Mouse (Mus musculus): ENCODE data around the gene Etl4. TPM values are rescaled to one million over a fixed set of nuclear protein-coding genes. Genes with fewer than 3 reads are reported as not detected.

Etl4 gene
- polyA plus RNA-seq, 1 experiment, result 7.4 TPM

DNA sequence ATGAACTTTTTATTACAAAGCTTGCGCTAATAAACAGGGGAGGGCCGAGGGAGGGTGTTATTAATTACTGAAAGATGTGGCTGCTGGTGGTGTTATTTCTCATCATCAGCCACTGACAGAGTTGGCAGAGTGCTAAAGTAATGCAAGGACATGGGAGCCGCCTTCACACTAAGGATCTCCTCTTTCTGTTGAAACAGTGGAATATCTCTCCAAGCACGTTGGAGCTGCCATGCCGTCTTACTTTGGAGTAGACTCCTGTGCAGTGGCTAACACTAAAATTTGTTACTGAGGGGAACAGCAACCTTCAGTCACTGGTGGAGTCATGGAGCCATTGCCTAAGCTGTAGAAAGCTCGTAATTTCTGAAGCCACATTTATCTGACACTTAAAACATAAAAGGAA lies 694.0 kb downstream of the Etl4 start:
- H3K27me3 ChIP-seq (ENCODE audit: control insufficient read depth, insufficient read depth, insufficient read length), result no peaks in the 10 kb centered on the region
- TF ChIP-seq CEBPB (IDR thresholded peaks at IDR 0.05; ENCODE audit: insufficient read depth, poor library complexity, severe bottlenecking), result no peak
- no peak for TF ChIP-seq POLR2A (IDR thresholded peaks at IDR 0.05; ENCODE audit: insufficient read length, low read depth)
- no peak for TF ChIP-seq MAX (IDR thresholded peaks at IDR 0.05; ENCODE audit: low read depth)
- no peak for TF ChIP-seq POLR2AphosphoS2 (IDR thresholded peaks at IDR 0.05; ENCODE audit: insufficient read length, low read depth)
- TF ChIP-seq MYOG (IDR thresholded peaks at IDR 0.05; ENCODE audit: control insufficient read depth in 1 of 3, insufficient read depth in 1 of 3, insufficient read length in 2 of 3, low read depth in 2 of 3), result no peak
- no peak for TF ChIP-seq TCF3 (IDR thresholded peaks at IDR 0.05; ENCODE audit: insufficient read length, low read depth)
- no peak for TF ChIP-seq REST (IDR thresholded peaks at IDR 0.05; ENCODE audit: insufficient read depth, insufficient read length)
- no peak for TF ChIP-seq E2F4 (IDR thresholded peaks at IDR 0.05; ENCODE audit: insufficient read depth)
- TF ChIP-seq SRF (IDR thresholded peaks at IDR 0.05; ENCODE audit: control insufficient read depth, insufficient read length, low read depth), result no peak
- TF ChIP-seq TCF12 (IDR thresholded peaks at IDR 0.05; ENCODE audit: insufficient read depth, poor library complexity, severe bottlenecking), result no peak
- TF ChIP-seq MYOD1 (IDR thresholded peaks at IDR 0.05; ENCODE audit: control insufficient read depth in 1 of 3, insufficient read length in 2 of 3, low read depth in 2 of 3), result no peak
- no peak for TF ChIP-seq USF1 (IDR thresholded peaks at IDR 0.05; ENCODE audit: low read depth)
- H3K4me2 ChIP-seq (ENCODE audit: low read depth), result no peak overlapping the region
- no peaks in the 10 kb centered on the region for H3K36me3 ChIP-seq (ENCODE audit: control insufficient read depth, insufficient read depth)
- H3K79me2 ChIP-seq (ENCODE audit: control insufficient read depth, insufficient read depth), result no peaks in the 10 kb centered on the region
- no peak overlapping the region for H3ac ChIP-seq (ENCODE audit: control insufficient read depth, insufficient read length)
- no peak overlapping the region for H3K4me3 ChIP-seq

DNA sequence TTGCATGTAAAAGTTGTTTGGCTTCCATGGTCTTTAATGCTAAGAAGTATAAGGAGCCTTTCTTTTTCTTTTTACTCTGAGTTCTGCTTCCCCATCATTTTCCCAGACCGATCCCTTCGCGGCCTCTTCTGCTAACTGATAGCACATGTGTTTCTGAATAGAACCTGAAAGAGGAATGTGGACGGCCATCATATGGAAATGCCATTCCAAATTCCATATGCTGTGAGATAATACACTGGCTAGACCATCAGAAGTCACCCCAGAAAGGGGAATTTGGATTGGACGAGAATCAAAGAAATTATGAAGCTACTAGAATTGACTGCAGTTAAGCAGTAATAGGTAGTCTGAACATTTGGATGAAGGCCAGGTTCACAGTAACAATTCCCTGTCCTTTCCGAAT lies 694.4 kb downstream of the Etl4 start:
- TF ChIP-seq MAX (IDR thresholded peaks at IDR 0.05; ENCODE audit: low read depth) (no peak), CEBPB (IDR thresholded peaks at IDR 0.05; ENCODE audit: insufficient read depth, poor library complexity, severe bottlenecking) (no peak), POLR2AphosphoS2 (IDR thresholded peaks at IDR 0.05; ENCODE audit: insufficient read length, low read depth) (no peak), MYOD1 (IDR thresholded peaks at IDR 0.05; ENCODE audit: control insufficient read depth in 1 of 3, insufficient read length in 2 of 3, low read depth in 2 of 3) (no peak), USF1 (IDR thresholded peaks at IDR 0.05; ENCODE audit: low read depth) (no peak), POLR2A (IDR thresholded peaks at IDR 0.05; ENCODE audit: insufficient read length, low read depth) (no peak), TCF12 (IDR thresholded peaks at IDR 0.05; ENCODE audit: insufficient read depth, poor library complexity, severe bottlenecking) (no peak), REST (IDR thresholded peaks at IDR 0.05; ENCODE audit: insufficient read depth, insufficient read length) (no peak), E2F4 (IDR thresholded peaks at IDR 0.05; ENCODE audit: insufficient read depth) (no peak), SRF (IDR thresholded peaks at IDR 0.05; ENCODE audit: control insufficient read depth, insufficient read length, low read depth) (no peak), MYOG (IDR thresholded peaks at IDR 0.05; ENCODE audit: control insufficient read depth in 1 of 3, insufficient read depth in 1 of 3, insufficient read length in 2 of 3, low read depth in 2 of 3) (no peak), TCF3 (IDR thresholded peaks at IDR 0.05; ENCODE audit: insufficient read length, low read depth) (no peak)
- Histone ChIP-seq H3K79me2 (ENCODE audit: control insufficient read depth, insufficient read depth) (no peaks in the 10 kb centered on the region), H3K27me3 (ENCODE audit: control insufficient read depth, insufficient read depth, insufficient read length) (no peaks in the 10 kb centered on the region), H3K4me3 (no peak overlapping the region), H3K36me3 (ENCODE audit: control insufficient read depth, insufficient read depth) (no peaks in the 10 kb centered on the region), H3ac (ENCODE audit: control insufficient read depth, insufficient read length) (no peak overlapping the region), H3K4me2 (ENCODE audit: low read depth) (no peak overlapping the region)

DNA sequence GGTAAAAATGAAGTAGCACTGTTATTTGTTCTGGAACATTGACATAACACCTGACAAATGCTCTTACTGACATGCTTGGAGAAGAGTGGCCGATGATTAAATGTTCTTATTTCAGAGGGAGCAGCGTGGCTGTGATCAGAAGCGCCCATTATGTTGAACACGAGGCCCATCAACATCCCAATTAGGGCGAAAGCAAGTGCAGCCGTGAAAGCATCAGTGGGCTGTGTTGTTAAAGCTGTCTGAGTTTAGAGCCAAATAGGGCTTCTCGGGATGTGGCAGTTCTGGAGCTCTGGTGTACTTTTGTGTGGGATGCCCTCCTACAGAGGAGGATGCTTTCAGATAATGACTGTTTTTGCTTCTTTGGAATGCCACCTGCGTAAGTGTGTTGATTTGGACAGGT lies 699.6 kb downstream of the Etl4 start:
- Histone ChIP-seq H3K79me2 (ENCODE audit: control insufficient read depth, insufficient read depth) (no peaks in the 10 kb centered on the region), H3ac (ENCODE audit: control insufficient read depth, insufficient read length) (no peak overlapping the region), H3K4me3 (no peak overlapping the region), H3K36me3 (ENCODE audit: control insufficient read depth, insufficient read depth) (no peaks in the 10 kb centered on the region), H3K4me2 (ENCODE audit: low read depth) (no peak overlapping the region), H3K27me3 (ENCODE audit: control insufficient read depth, insufficient read depth, insufficient read length) (no peaks in the 10 kb centered on the region)
- TF ChIP-seq REST (IDR thresholded peaks at IDR 0.05; ENCODE audit: insufficient read depth, insufficient read length) (no peak), MAX (IDR thresholded peaks at IDR 0.05; ENCODE audit: low read depth) (no peak), SRF (IDR thresholded peaks at IDR 0.05; ENCODE audit: control insufficient read depth, insufficient read length, low read depth) (no peak), MYOG (IDR thresholded peaks at IDR 0.05; ENCODE audit: control insufficient read depth in 1 of 3, insufficient read depth in 1 of 3, insufficient read length in 2 of 3, low read depth in 2 of 3) (no peak), POLR2A (IDR thresholded peaks at IDR 0.05; ENCODE audit: insufficient read length, low read depth) (no peak), E2F4 (IDR thresholded peaks at IDR 0.05; ENCODE audit: insufficient read depth) (no peak), USF1 (IDR thresholded peaks at IDR 0.05; ENCODE audit: low read depth) (no peak), TCF12 (IDR thresholded peaks at IDR 0.05; ENCODE audit: insufficient read depth, poor library complexity, severe bottlenecking) (no peak), POLR2AphosphoS2 (IDR thresholded peaks at IDR 0.05; ENCODE audit: insufficient read length, low read depth) (no peak), MYOD1 (IDR thresholded peaks at IDR 0.05; ENCODE audit: control insufficient read depth in 1 of 3, insufficient read length in 2 of 3, low read depth in 2 of 3) (no peak), TCF3 (IDR thresholded peaks at IDR 0.05; ENCODE audit: insufficient read length, low read depth) (no peak), CEBPB (IDR thresholded peaks at IDR 0.05; ENCODE audit: insufficient read depth, poor library complexity, severe bottlenecking) (no peak)

- H3K27me3 ChIP-seq (ENCODE audit: control insufficient read depth, insufficient read depth, insufficient read length), result no peaks in the 10 kb centered on the region
- H3ac ChIP-seq (ENCODE audit: control insufficient read depth, insufficient read length), result no peak overlapping the region
- TF ChIP-seq TCF12 (IDR thresholded peaks at IDR 0.05; ENCODE audit: insufficient read depth, poor library complexity, severe bottlenecking), result no peak
- H3K4me3 ChIP-seq, result no peak overlapping the region
- no peaks in the 10 kb centered on the region for H3K79me2 ChIP-seq (ENCODE audit: control insufficient read depth, insufficient read depth)
- no peak overlapping the region for H3K4me2 ChIP-seq (ENCODE audit: low read depth)
- H3K36me3 ChIP-seq (ENCODE audit: control insufficient read depth, insufficient read depth), result no peaks in the 10 kb centered on the region
Measured at GRCm38 (mm10) chr2:20615948-20616347, 706.4 kb downstream of the Etl4 start.

DNA sequence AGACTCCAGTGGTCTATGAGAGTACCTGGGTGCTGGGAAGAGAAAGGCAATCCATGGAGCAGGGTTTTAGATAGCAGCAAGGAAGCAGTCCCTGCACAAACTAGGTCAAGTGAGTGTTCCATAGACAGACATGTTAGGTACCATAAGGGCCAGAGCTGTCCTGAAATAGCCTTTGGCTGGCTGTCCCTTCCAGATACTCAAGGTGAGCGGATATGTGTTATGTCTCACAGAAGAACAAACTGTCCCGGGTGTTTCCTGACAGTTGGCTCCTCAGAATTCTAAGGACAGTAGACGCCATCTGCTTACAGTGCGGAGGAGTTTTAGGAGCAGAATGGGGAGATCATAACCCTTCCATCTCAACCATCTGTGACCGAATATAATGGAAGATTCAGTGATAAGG lies 708.8 kb downstream of the Etl4 start:
- TF ChIP-seq POLR2AphosphoS2 (IDR thresholded peaks at IDR 0.05; ENCODE audit: insufficient read length, low read depth) (no peak), MYOD1 (IDR thresholded peaks at IDR 0.05; ENCODE audit: control insufficient read depth in 1 of 3, insufficient read length in 2 of 3, low read depth in 2 of 3) (no peak), TCF12 (IDR thresholded peaks at IDR 0.05; ENCODE audit: insufficient read depth, poor library complexity, severe bottlenecking) (no peak), MAX (IDR thresholded peaks at IDR 0.05; ENCODE audit: low read depth) (no peak), MYOG (IDR thresholded peaks at IDR 0.05; ENCODE audit: control insufficient read depth in 1 of 3, insufficient read depth in 1 of 3, insufficient read length in 2 of 3, low read depth in 2 of 3) (no peak), SRF (IDR thresholded peaks at IDR 0.05; ENCODE audit: control insufficient read depth, insufficient read length, low read depth) (no peak), USF1 (IDR thresholded peaks at IDR 0.05; ENCODE audit: low read depth) (no peak)

More for the DNA sequence above, 708.8 kb downstream of the Etl4 start:
- Histone ChIP-seq H3K36me3 (ENCODE audit: control insufficient read depth, insufficient read depth) (no peaks in the 10 kb centered on the region), H3K27me3 (ENCODE audit: control insufficient read depth, insufficient read depth, insufficient read length) (no peaks in the 10 kb centered on the region), H3K4me2 (ENCODE audit: low read depth) (no peak overlapping the region), H3ac (ENCODE audit: control insufficient read depth, insufficient read length) (no peak overlapping the region), H3K79me2 (ENCODE audit: control insufficient read depth, insufficient read depth) (no peaks in the 10 kb centered on the region), H3K4me3 (no peak overlapping the region)

Measured in myocyte (in vitro differentiated cells).